Mouse (Mus musculus): ENCODE measurements at regions not wholly inside any gene's neighbourhood (a gene's known extent, or its start where the extent isn't known, plus 50 kb on each side); places are given as distances from the start of the nearest gene placed in this dataset.

DNA sequence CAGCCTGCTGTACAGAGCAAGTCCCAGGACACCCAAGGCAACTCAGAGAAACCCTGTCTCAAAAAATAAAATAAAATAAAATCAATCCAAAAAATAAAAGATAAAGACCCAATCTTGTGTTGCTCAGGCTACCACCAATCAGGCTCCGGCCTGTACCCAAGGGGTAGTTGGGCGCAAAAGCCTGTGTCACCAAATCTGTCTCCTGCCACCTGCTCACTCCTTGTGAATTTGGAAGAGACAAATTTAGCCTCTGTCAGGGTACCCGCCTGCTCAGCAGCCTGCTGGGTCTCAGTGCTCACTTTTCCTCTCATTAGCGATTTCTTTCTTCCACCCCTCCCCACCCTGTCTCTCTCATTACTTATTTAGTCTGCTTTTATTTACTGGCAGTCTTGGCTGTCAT is 54.6 kb downstream of the Sox4 start:
- no peak for DNase-seq

DNA sequence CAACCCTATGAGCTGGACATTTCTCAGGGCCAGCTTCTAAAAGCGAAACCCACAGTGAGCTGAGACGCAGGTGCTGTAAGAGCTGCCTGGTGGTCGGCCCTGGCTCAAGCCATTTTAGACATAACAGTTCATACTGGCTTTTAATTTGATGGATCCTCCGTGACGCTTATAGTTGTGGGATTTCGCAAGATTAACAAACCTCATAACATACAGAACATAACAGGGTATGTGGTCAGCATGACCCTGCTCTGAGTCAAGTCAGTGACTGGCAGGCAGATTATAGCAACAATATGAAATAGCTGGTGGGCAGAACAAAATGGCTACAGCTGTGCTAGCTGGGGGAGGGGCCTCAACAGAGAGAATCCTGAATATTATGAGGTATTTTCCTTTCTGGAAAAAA is 60.6 kb downstream of the Sox4 start:
- DNase-seq = no peak

DNA sequence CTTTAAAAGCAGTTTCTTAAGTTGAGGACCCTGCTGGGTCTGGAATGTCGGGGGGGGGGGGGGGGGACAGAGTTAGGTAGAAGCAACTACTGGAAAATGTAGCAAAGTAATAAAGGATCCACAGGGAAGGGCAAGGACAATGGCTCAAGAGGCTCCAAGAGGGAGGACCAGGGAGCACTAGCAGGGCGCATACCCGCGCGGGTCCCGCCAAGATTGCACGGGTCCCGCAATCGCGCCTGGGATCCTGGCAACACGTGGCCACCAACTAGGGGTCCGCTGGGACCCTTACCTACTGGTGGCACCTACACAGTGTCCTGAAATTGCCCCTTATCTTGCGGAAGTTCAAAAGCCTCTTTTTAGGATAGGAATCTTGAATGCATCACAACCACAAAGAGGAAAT is 66.4 kb downstream of the Sox4 start:
- no peak for DNase-seq

GRCm38 (mm10) chr13:28886691-28887090 is 66.8 kb downstream of the Sox4 start:
- no peak for DNase-seq

DNA sequence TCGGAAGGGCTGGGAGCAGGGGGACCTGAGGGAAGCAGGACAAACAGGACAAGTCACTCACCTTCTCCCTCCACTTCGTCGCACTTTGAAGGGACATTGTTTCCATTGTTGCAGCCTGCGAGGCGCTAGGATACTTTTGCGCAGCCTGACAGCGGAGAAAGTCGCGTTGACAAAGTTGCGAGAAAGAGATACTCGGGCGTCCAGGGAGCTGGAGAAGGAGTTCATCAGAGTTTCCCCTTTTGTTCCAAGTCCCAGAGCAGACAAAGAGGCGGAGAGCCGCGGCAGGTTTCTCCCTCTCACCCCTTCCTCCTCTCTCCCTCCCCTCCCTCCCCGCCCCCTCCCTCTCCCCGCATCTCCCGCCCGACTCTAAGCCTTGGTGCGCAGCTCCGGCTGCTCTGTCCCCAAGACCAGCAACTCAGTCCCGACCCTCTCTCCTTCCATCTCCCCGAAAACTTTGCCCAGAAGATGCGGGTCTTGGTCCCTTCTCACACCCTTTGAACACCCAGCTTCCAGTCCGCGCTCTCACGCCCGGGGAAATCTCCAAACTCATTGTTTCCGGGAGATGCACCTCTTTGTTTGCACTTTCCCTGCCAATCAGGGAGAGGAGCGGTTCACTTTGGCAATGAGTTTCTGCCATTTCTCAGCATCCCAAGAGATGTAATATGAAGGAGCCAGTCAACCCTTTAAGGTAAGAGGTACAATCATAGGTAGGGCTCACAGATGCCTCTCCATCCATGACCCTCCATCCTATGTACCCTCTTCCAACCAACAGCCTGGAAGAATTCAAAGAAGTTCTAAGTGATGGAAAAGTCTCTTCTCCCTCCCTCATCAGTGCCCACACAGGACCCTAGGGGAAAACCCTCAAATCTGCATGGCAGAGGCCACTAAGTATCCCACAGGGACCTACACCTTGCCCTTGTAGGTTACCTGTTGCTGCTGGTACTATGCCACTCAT is 68.2 kb downstream of the Sox4 start:
- peak; percentile 11 for DNase-seq

GRCm38 (mm10) chr13:28884191-28884820 is 69.2 kb downstream of the Sox4 start:
- DNase-seq = peak; percentile 9

DNA sequence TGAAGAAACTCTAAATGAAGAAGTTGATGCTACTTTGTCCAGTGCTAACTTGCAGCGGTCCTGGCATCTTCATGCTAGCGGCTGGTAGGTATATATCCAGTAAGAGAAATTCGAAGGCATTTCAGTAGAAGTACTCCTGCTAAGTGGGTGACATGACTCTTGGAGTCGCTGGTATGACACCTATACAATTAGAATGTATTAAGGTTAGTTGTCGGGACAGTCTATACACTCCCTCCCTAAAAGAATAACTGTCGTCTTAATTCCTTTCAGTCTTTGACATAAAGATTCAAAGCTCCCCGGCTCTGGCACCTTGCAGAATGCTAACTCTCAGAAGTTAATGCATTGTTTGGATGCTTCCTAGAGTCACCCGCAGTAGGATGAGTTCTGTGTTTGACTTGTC is 70.1 kb downstream of the Sox4 start:
- no peak for DNase-seq

GRCm38 (mm10) chr13:28880888-28881287 is 72.6 kb downstream of the Sox4 start:
- no peak for DNase-seq

GRCm38 (mm10) chr13:28878692-28879091 is 74.8 kb downstream of the Sox4 start:
- no peak for DNase-seq

GRCm38 (mm10) chr13:28876771-28877170 is 76.7 kb downstream of the Sox4 start:
- DNase-seq = no peak

- DNase-seq = no peak
These were observed 82.8 kb downstream of the Sox4 start for GRCm38 (mm10) chr13:28870681-28871080.

DNA sequence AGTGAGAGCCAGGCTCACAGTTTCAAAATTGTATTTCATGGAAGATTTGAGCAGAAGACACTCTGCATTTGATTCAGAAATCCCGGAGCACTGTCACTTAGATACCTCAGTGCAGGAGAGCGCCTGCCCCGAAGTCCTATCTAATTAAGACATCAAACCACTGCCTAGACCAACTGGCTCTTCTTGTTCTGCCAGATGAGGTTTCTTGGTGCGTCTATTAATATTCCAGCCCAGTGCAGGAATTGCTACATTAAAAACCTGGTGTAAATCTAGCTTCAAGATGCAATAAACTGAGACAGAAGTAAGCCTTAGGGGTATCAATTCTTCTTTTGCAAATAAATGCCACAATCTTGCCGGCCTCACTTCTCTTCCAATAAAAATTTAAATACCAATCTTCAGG is 86.3 kb downstream of the Sox4 start:
- no peak for DNase-seq

GRCm38 (mm10) chr13:28866686-28867085 is 86.8 kb downstream of the Sox4 start:
- no peak for DNase-seq

DNA sequence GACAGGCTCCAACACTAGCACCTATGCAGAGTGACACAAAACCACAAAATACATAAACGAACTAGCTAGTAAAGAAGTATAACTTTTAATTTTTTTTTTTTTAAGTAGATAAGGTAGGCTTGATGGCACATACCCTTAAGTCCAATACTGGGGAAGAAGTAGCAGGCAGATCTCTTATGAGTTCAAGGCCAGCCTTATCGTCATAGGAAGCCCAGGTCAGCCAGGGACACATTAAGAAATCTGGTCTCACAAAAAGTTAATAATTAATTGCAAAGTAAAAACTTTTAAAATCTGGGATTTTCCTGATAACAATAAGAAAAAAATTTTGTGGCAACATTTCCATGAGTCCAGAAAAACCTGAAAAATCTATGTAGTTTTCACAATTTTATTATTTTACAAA is 92.9 kb downstream of the Sox4 start:
- DNase-seq = no peak

- no peak for DNase-seq
These were observed 93.6 kb downstream of the Sox4 start for GRCm38 (mm10) chr13:28859829-28860427.

DNA sequence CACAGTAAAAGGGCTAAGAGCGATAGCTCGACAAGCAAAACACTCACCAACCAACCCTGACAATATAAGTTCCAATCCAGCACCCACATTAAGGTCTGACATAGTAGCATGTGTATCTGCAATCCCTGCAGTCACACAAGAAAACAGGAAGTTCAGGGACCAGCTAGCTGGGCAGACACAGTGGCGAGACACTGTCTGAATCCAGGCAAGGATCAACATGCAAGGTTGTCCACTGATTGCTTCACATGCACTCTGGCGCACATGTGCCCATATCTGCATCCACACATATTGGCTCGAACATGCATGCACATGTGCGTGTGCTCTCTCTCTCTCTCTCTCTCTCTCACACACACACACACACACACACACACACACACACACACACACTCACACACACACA is 95.5 kb downstream of the Sox4 start:
- no peak for DNase-seq

- no peak for DNase-seq
These were observed 96.3 kb downstream of the Sox4 start for GRCm38 (mm10) chr13:28857201-28857600.

DNA sequence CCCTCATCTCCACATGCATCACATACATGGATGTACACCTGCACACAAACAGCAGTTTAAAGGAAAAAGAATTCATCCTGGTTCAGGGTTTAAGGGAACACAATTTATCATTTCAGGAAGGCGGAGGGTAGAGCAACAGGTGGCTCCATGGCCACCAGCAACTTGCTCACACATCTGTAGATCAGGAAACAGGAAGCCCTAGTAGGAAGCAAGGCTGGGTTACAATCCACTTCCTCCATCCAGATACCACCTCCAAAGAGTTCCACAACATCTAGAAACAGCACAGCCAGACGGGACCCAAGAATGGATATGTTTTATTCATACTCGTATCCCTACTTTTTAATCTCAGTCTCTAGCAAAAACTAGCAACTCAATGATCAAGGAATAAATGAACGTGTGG is 97.0 kb downstream of the Sox4 start:
- DNase-seq = no peak

DNA sequence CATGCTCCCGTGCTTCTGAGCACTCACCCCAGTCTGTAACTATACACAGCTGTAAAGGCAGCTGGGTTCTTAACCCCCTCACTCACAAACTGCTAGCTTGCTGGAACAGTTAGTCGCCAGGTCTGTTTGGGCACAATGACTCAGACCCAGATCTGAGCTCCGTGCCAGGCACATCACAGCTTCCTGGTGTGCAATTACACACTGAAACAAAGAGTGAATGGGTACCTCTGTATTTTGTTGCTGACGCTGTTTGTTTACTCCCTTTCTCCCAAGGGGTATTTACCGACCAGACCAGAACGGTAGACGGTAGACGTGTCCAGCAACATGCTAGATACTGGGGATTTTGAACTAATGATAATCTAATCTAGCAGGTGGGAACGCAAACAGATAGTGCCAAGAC is 99.3 kb downstream of the Sox4 start:
- DNase-seq = no peak

GRCm38 (mm10) chr13:28848305-28848704 is 105.2 kb downstream of the Sox4 start:
- DNase-seq = no peak

GRCm38 (mm10) chr13:28847478-28847877 is 106.0 kb downstream of the Sox4 start:
- DNase-seq = no peak

GRCm38 (mm10) chr13:28844495-28844894 is 109.0 kb downstream of the Sox4 start:
- no peak for DNase-seq

DNA sequence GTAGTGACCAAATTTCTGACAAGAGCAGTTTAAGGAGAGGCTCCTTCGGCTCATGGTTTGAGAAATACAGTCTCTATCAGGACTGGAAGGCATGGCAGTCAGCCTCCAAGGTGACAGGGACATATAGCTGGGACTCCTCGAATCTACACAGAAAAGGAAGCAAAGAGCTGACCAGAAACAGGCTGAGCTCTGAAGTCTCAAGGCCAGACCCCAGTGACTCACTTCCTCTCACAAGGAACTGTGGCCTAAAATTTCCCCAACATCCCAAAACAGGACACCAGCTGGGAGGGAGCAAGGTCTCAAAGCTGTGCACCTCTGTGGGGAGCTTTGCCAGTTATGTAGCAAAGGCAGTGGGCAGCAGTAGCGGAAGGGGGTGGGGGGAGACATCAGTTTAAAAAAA is 110.7 kb downstream of the Sox4 start:
- DNase-seq = peak; percentile 63

Data from adrenal gland, adult 2 months (tissue).